In the genomic region with DNA sequence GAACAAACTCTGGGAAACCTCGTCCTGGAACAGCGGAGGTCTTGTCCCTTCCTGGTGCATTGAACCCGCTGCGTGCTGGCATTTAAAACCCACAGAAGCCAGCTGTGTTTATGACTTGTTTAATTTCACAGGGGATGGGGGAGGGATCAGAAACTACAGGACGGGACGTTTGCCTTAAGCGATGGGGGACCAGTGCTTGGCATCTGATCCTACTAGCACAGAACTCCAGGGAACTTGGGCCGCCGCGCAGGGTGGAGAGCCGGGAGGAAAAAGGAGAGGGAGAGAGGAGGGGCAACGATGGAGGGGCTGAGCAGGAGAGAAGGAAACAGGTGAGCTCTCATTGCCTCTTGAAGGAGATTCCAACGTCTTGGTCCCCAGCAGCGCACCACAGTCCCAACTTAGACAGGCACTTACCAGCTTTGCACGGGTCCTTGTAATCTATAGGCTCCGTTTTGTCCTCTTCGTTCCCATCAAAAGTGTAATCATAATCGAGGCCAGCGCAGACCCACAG, we compare ENCODE assay signal across 8 mouse cellular contexts. TPM values are rescaled to one million over a fixed set of nuclear protein-coding genes. Genes with fewer than 3 reads are reported as not detected.
DNase-seq lines count a peak whose midpoint lies in the region; ATAC-seq and TF ChIP-seq lines count a peak whose summit lies in the region.

No protein-coding gene starts in this region.

- peak overlapping the region; percentile 79 for H3K9ac ChIP-seq in hindbrain, embryonic 13.5 days
- H3K9ac ChIP-seq in liver, embryonic 15.5 days: no peak overlapping the region

- ATAC-seq in hindbrain, embryonic 13.5 days (ENCODE audit: low FRiP score): peak; percentile 40
- no peak for ATAC-seq in liver, embryonic 15.5 days (ENCODE audit: insufficient read depth)

- peak; percentile 9 for DNase-seq in adrenal gland, adult 2 months
- DNase-seq in adrenal gland, postnatal 4 days (ENCODE audit: low spot score in 2 of 2): no peak
- DNase-seq in Muller cell, postnatal 12 days (ENCODE audit: inconsistent ontology term): peak; percentile 63
- peak; percentile 50 for DNase-seq in embryonic facial prominence, embryonic 10.5 days (ENCODE audit: low spot score)
- no peak for DNase-seq in thymus, postnatal 10 days (ENCODE audit: low spot score in 2 of 2)

- peaks cover 35% of the 10 kb centered on the region for H3K27me3 ChIP-seq in embryonic facial prominence, embryonic 10.5 days (replicated peaks; ENCODE audit: low read depth, poor library complexity, severe bottlenecking)
- peaks cover 33% of the 10 kb centered on the region for H3K27me3 ChIP-seq in hindbrain, embryonic 13.5 days
- H3K27me3 ChIP-seq in liver, embryonic 15.5 days: peaks cover 41% of the 10 kb centered on the region

- no peaks in the 10 kb centered on the region for H3K36me3 ChIP-seq in embryonic facial prominence, embryonic 10.5 days (replicated peaks)
- no peaks in the 10 kb centered on the region for H3K36me3 ChIP-seq in hindbrain, embryonic 13.5 days
- H3K36me3 ChIP-seq in liver, embryonic 15.5 days (replicated peaks): no peaks in the 10 kb centered on the region

- peak overlapping the region; percentile 79 for H3K27ac ChIP-seq in embryonic facial prominence, embryonic 10.5 days (replicated peaks)
- H3K27ac ChIP-seq in hindbrain, embryonic 13.5 days: no peak overlapping the region
- H3K27ac ChIP-seq in liver, embryonic 15.5 days (replicated peaks): no peak overlapping the region
- H3K27ac ChIP-seq in olfactory bulb, adult 2 months (ENCODE audit: insufficient read depth, low read depth, low read length): peak overlapping the region; percentile 85

- no peak for TF ChIP-seq CTCF in olfactory bulb, adult 2 months (IDR thresholded peaks at IDR 0.05; ENCODE audit: insufficient read depth, low read depth, low read length)

- H3K4me2 ChIP-seq in hindbrain, embryonic 13.5 days: peak overlapping the region; percentile 95
- peak overlapping the region; percentile 67 for H3K4me2 ChIP-seq in liver, embryonic 15.5 days

- peak overlapping the region; percentile 77 for H3K4me3 ChIP-seq in embryonic facial prominence, embryonic 10.5 days
- peak overlapping the region; percentile 67 for H3K4me3 ChIP-seq in hindbrain, embryonic 13.5 days
- H3K4me3 ChIP-seq in liver, embryonic 15.5 days (replicated peaks): peak overlapping the region; percentile 43; the same call in 1 of the 2 replicates
- peak overlapping the region; percentile 74 for H3K4me3 ChIP-seq in olfactory bulb, adult 2 months (ENCODE audit: insufficient read depth, low read depth, low read length)

- under 1% methylated on average over 19 of the region's 19 CpGs for WGBS in embryonic facial prominence, embryonic 10.5 days
- WGBS in hindbrain, embryonic 13.5 days: under 1% methylated on average over 19 of the region's 19 CpGs
- under 1% methylated on average over 19 of the region's 19 CpGs for WGBS in liver, embryonic 15.5 days (ENCODE audit: insufficient replicate concordance)
- 1% methylated on average over 19 of the region's 19 CpGs for WGBS in olfactory bulb, adult 2 months

- no peaks in the 10 kb centered on the region for H3K9me3 ChIP-seq in embryonic facial prominence, embryonic 10.5 days
- H3K9me3 ChIP-seq in hindbrain, embryonic 13.5 days: no peaks in the 10 kb centered on the region
- H3K9me3 ChIP-seq in liver, embryonic 15.5 days (replicated peaks): no peaks in the 10 kb centered on the region

- no peak for TF ChIP-seq POLR2A in olfactory bulb, adult 2 months (IDR thresholded peaks at IDR 0.05; ENCODE audit: insufficient read depth, low read depth, low read length)

- H3K4me1 ChIP-seq in embryonic facial prominence, embryonic 10.5 days: peaks cover 22% of the 10 kb centered on the region
- H3K4me1 ChIP-seq in hindbrain, embryonic 13.5 days (replicated peaks): peaks cover 23% of the 10 kb centered on the region
- 0 out of 2 replicates have a peak, but pooled peaks cover 4% of the 10 kb centered on the region for H3K4me1 ChIP-seq in liver, embryonic 15.5 days (replicated peaks)
- H3K4me1 ChIP-seq in olfactory bulb, adult 2 months (ENCODE audit: control insufficient read depth, insufficient read depth, low read length): peaks cover 11% of the 10 kb centered on the region; the same call in 1 of the 2 replicates

RNA-seq across cellular contexts. Expression of a gene that starts 1.2 kb away (rescaled TPM):
- 1 to 10 TPM; 2.5 to 2.6 TPM for total RNA-seq in adrenal gland, adult 2 months (2021)
- 0.51 and 0.84 TPM in 2 replicates for polyA plus RNA-seq in adrenal gland, adult 2 months (2012; rRNA removed)
- under 1 TPM; 0.81 to 0.99 TPM for total RNA-seq in adrenal gland, postnatal 4 days (2021)
- polyA plus RNA-seq in embryonic facial prominence, embryonic 10.5 days (2016; fragmentation: Nextera tagmentation; extraction: Ambion mirVana): 1.2 and 1.6 TPM in 2 replicates
- polyA plus RNA-seq in hindbrain, embryonic 13.5 days (2015; fragmentation: Nextera tagmentation; extraction: Ambion mirVana): 2.6 and 2.7 TPM in 2 replicates
- 0.02 and 0.03 TPM in 2 replicates for polyA plus RNA-seq in liver, embryonic 15.5 days (2015; fragmentation: Nextera tagmentation; extraction: Ambion mirVana)
- not detected in 2 replicates for polyA plus RNA-seq in olfactory bulb, adult 2 months (2012; ENCODE audit: insufficient read depth, insufficient read length, low replicate concordance, missing spikeins)

Comparison
In these comparisons a context has a peak if more than half of its experiments do, and no peak if none do; other contexts are left out.
1. DNase-seq: peak in adrenal gland, adult 2 months (single experiment), Muller cell, postnatal 12 days (single experiment) and embryonic facial prominence, embryonic 10.5 days (single experiment); none in adrenal gland, postnatal 4 days (0 of 2) and thymus, postnatal 10 days (0 of 2).
2. H3K27ac ChIP-seq: peak in embryonic facial prominence, embryonic 10.5 days (single experiment) and olfactory bulb, adult 2 months (single experiment); none in hindbrain, embryonic 13.5 days (single experiment) and liver, embryonic 15.5 days (single experiment).
3. Peak in every context shown above with its lines, with median percentiles within 50 percentile points of each other: H3K4me3 ChIP-seq.